Mouse (Mus musculus): ENCODE results near the gene Trex1.
A peak's percentile ranks its signal among the peaks of the same experiment; 100 is the strongest.

Gene Trex1

DNA sequence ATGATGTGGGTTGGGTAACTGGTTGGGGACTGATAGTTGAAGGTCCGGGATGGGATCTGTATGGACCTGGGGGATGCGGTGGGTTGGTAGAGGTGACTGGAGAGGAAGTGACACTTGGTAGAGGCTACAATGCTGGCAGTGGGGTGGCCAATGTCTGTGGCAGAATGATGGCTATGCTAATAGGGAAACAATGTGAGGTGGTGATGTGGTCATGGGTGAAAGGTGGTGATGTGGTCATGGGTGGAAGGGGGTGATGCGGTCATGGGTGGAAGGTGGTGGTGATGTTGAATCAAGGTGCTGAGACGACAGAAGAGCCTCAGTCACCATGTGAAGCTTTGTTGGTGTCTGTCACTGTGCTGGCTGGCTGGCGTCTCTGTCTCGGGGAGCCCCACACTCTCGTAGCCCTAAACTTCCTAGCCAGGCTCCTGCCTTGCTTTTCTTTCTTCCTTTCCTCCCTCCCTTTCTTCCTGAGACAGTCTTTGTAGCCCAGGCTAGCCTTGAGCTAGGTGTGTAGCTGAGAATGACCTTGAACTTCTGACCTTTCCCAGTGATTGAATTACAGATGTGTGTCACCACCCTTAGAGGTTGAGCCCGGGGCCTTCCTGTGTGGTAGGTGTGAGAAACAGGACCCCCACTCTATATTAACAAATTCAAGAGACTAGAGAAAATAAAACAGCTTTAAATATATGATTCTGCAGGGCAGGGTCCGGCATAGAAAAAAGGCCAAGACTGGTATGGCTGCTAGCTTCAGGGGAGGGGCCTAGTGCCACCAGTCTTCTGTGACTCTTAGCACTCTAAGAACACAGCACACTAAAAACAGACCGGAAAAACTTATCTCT lies 7.7 kb downstream of the Trex1 start:
- peak in 1 of 2 experiments; percentile 65 for DNase-seq (ENCODE audit: low spot score in 2 of 2)

DNA sequence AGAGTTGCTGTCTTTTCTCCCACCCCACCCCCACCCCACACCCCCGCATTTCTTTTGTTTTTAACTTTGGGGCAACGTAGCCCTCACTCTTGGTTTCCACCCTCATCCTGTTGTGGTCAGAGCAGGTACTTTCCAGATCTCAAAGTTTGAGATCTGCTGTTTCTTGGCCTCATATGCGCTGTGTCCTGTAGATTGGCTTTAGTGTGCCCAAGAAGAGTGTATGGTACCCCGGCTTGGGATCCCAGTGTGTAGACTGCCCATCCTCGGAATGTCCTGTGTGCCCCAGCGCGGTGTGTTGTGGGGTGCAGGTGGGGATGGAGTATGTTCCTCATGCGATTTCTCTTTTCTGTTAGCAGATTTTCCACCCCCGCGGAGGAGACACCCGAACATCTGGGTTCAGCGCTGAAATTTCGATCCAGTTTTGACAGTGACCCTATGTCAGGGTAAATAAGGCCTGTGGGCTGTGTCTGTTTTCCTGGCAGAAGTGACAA lies 8.5 kb downstream of the Trex1 start:
- no peak for DNase-seq (ENCODE audit: low spot score in 2 of 2)

DNA sequence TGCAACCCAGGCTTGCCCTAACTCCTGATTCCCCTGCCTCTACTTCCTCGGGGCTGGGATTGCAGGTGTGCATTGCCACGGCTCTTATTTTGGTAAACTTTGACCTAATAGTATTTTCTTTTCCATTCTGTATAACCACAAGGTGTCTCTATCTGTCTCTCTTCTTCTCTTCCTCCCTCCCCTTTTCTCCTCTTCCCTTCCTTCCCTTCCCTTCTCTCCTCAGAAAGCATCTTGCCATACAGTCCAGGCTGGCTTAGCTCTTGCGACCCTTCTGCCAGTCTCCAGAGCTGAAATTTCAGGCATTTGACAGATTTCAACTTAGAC lies 8.9 kb downstream of the Trex1 start:
- DNase-seq (ENCODE audit: low spot score in 2 of 2): no peak

DNA sequence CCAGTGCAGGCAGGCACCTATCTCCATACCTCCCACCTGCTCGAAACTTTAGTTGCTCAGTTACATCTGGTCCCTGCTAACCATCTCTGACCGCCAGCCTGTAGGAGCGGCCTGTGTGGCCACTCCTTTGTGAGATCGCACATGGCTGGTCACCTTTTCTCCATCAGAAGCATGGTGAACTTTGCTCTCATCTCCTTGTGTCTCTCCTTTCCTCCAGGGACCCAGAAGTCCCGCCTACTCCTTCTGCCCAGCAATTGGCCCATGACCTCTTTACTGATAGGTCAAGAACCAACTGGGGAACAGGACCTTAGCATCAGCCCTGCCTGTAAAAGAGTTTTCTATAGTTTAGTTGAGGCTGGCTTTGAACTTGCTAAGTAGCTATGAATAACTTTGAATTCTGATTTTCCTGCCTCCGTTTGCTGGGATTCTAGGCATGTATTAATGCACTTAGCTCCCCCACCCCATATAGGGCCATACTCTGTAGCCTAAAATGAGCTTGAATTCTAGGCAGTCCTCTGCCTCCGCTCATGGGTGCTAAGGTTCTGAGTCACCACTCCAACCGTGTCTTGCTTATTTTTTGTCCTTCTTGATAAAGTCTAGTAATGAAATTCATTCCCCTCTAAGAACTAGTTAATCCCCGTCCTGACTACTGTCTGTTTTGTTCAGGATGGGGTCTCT lies 9.4 kb downstream of the Trex1 start:
- peak in 1 of 2 experiments; percentile 57 for DNase-seq (ENCODE audit: low spot score in 2 of 2)

DNA sequence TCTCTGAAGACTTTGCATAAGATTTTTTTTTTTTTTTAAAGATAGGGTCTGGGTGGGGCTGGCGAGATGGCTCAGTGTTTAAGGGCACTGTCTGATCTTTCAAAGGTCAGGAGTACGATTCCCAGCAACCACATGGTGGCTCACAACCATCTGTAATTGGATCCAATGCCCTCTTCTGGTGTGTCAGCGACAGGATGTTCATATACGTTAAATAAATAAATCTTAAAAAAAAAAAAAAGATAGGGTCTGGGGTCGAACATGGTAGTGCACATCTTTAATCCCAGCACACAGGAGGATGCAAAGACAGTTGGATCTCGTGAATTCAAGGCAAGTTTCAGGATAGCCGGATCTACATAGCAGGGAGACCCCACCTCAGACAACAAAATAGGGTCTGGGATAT lies 10.2 kb downstream of the Trex1 start:
- peak in 1 of 2 experiments; percentile 48 for DNase-seq (ENCODE audit: low spot score in 2 of 2)

DNA sequence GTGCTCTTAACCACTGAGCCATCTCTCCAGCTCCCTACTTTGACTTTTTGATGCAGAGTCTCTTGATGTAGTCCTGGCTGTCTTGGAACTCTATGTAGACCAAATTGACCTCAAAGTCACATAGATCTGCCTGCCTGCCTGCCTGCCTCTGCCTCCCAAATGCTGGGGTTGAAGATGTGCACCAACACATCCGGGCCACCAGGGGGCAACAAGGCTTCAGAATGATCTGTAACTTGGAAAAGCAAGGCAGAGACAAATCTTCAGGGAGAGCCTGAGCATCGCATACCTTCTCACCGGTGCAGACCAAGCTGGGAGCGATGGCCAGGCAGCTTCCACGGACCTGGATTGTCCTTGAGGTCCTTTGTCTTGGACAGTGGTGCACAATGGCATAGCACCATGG lies 13.2 kb downstream of the Trex1 start:
- peak; percentile 72 to 87 for DNase-seq (ENCODE audit: low spot score in 2 of 2)

DNA sequence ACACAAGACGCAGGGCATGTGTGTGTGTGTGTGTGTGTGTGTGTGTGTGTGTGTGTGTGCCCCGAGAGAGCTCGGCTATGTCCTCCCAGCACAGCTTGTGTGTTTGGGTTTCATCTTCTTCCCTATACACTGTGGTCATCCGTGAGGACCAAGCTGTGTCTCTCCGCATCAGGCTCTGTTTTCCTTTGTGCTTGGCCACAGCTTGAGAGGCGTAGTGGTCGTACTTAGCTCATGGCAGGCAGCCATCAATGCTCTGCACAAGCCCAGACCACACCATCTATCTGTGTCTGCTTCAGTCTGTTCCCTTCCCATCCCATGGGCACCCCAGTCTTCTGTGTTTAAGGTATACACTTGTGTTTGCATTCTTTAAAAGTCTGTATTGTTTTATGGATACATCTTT lies 18.2 kb downstream of the Trex1 start:
- peak in 1 of 2 experiments; percentile 52 for DNase-seq (ENCODE audit: low spot score in 2 of 2)

DNA sequence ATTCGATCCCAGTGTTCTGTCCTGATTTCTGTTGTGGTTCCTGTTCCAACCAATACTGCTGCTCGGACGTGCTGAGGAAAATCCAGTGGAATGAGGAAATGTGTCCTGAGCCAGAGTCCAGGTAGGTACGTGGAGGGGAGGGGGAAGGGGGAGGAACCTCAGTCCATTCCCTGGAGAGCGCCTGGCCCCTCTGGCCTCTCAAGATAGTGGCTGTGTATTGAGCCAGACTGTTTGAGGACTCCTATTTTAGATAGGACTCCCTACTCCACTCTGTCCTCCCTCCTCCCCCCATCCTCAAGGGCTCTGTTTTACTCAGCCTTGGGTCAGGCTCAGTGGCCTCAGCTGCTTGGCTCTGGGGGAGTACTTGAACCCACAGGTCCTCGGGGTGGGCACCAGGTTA lies 18.6 kb downstream of the Trex1 start:
- DNase-seq (ENCODE audit: low spot score in 2 of 2): peak in 1 of 2 experiments; percentile 55

DNA sequence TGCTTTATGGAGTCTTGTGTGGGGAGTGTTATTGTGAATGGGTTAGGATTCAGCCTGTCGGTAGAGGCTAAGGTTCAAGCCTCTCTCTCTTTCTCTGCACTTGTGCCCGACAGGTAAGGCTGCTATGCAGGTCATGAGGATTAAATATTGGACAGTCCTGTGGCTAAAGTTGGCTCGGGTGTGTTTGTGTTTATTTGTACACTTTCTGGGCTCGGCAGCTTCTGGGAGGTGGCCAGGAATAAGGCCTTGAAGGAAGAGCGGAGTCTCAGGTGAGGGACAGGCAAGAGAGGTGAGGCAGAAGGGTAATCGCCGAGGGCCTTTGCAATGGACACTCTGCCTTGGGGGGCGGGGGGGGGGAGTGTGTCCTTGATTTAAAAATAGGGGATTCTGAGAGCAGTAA lies 19.3 kb downstream of the Trex1 start:
- DNase-seq (ENCODE audit: low spot score in 2 of 2): peak in 1 of 2 experiments; percentile 47

DNA sequence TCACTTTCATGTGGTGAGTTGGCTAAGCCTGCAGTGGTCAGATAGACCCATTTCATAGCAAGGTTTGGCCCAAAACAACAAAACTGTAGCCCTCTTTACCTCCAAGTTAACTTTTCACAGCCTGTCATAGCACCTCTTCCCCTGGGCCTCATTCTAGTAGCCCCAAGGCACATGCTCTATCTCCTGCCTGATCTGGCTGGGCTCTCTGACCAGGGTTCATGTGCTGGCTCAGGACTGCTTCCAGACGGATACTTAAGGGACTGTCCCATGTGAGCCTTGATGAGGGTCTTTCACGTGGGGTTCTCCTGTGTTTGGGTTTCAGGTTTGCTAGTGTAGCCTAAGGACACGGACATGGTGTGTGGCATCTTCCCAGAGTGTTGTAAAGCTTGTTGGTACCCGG lies 19.9 kb downstream of the Trex1 start:
- no peak for DNase-seq (ENCODE audit: low spot score in 2 of 2)

DNA sequence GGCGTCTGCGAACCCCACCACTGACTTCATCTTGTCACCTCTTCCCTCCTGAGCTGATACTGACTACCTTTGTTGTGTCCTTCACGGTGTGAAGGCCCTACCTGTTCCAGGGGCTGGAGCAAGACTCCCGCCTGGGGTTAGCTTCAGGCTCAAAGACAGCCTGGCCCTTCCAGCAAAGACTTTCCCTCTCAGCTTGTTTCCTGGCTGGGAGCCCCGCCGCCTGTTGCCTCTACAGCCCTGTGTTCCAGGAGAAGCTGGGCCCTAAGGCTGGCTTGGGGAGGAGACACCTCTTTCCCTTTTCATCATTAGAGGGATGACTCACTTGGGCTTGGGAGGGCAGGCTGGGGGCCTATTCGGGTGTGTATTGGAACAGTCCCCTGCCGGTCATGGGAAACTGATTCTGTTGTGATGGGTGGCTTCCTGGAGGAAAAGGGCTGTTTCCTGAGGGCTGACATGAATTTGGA lies 20.6 kb downstream of the Trex1 start:
- peak in 1 of 2 experiments; percentile 65 for DNase-seq (ENCODE audit: low spot score in 2 of 2)

DNA sequence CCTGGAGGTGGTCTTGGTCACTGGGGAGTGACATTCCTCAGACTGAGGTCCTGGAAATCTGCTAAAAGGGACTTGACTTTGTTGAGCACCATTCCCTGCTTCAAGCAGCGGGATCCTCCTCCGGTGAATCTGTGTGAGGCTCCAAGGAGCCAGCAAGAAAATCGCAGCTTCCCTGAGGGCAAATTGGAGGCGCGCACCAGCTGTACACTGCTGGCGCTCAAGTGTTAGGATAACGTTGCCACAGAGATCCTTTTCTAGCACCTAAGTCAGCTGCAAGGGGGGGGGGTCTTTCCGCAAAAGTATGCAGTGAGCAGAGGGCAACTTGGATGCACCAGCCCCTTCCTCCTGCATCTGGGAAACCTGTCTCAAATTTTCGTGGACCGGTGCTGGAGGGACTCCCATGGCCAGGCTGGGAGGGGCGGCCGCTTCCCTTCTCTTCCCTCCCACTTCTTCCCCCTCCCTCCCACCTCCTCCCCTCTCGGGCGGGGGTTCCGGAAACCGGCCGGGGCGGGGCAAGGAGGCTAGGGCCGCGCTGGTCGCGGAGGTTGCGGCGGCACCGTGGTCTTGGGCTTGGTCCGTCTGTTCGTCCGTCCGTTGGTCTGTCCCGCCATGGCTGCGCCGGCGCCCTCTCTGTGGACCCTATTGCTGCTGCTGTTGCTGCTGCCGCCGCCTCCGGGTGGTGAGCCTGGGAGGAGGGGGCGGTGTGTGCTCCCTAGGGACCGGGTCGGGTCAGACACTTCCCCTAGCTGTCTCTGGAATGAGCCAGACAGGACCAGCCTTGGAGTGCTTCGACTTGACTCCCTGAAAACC lies 21.2 kb downstream of the Trex1 start, which contains the start of gene Shisa5:
Shisa5 (plus strand) TSS at position 480 of the 810 bp plus-strand sequence.
- peak; percentile 69 to 86 for DNase-seq (ENCODE audit: low spot score in 2 of 2)

DNA sequence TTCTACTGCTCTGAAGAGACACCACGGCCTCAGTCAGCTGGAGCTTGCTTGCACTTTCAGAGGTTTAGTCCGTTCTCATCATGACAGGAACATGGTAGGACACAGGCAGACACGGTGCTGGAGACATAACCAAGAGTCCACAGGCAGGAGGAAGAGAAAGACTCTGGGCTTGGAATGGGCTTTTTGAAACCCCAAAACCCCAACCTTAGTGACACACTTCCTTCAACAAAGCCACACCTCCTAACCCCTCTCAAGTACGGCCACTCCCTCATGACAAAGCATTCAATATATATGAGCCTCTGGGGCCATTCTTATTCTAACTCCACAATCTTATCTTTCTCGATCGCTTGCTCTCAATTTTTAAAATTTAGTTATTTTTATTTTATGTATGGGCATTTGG lies 27.1 kb downstream of the Trex1 start:
- DNase-seq (ENCODE audit: low spot score in 2 of 2): peak in 1 of 2 experiments; percentile 35

DNA sequence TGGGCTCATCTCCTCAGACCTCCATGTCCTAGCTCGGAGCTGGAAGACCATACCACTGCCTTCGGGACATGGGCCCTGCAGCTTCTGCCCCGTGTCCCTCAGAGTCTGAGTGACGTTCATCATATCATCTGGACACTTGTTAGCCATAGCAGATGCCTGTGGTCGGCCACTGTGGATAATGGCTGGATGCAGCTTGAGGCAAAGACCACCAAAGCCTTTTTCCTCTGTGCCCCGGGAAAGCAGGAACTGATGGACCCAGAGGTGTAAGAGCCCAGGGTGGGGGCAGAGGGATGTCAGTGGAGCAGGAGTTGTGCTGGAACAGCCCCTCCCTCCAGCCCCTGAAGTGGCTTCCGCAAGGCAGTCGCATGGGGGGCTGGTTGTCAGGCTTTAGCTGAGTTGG lies 27.8 kb downstream of the Trex1 start:
- peak in 1 of 2 experiments; percentile 55 for DNase-seq (ENCODE audit: low spot score in 2 of 2)

DNA sequence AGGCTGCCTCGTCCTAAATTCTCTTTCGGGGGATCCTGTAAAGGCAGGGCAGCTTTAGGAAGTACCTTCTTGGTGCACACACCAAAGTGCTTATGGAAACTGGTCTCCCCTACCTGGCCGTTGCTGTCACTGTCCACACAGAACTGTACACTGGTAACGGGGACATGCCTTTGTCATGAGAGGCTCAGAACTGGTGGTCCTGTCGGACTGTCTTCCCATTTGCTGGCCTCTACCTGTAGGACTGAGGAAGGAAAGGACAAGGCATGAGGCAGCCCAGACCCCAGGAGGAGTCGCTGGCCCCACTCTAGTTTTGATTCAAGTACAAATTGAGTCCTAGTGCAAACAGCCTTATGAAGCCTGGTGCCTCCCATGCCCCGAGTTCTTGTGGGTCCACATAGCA lies 28.5 kb downstream of the Trex1 start:
- DNase-seq (ENCODE audit: low spot score in 2 of 2): peak in 1 of 2 experiments; percentile 49

DNA sequence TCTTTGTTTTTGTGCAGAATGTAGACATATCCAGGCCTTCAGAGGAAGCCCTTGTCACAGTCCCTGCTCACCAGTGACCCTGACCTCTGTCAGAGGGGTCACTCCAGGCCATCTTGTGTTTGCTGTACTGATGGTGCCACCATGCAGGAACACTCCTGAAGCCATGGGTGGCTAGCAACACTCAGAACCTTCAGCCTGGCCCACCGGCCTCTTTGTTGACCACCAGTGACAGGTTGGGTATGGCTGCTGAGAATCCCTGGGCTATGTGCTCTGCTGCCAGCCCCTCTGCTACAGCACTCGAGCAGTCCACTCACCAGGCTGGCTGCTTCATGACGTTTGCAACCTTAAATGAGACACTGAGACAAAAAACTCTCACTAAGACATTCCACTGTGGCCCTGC lies 29.2 kb downstream of the Trex1 start:
- peak in 1 of 2 experiments; percentile 51 for DNase-seq (ENCODE audit: low spot score in 2 of 2)

DNA sequence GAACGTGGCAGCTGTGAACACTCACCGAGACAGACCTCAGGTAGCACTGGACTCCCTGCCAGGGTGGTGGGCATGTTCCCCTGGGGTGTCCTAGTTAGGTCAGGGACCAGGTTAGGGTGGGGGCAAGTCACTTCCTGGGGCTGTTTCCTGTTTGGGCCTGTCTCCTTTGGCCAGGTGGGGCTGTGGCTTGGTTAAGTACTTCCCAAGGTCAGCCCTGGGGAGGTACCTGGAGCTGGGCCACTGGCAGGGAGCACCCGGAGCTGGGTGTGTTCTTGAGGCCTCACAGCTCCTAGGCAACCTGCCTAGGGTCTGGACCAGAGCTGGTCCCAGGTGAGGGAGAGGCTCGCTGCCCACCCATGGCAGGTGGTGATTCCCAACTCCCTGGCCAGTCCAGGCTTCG lies 30.6 kb downstream of the Trex1 start:
- DNase-seq (ENCODE audit: low spot score in 2 of 2): peak in 1 of 2 experiments; percentile 57

DNA sequence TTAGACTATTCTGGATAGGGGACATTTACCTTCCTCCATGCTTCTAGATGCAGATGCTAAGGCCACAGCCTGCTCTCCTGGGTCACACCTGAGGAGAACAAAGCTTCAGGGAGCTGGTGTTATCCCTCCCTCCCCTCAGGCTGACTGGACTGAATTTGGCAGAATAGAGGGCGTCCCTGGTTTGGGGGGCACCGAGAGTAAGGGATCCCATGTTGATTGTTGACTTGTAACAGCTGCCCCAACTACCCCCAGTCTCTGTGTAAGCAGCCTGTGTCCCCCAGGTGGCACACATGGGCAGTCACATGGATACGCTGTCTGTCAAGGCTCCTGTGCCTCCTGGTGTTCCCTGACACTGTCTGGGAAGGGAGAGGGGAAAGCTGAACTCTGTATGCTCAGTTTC lies 31.1 kb downstream of the Trex1 start:
- DNase-seq (ENCODE audit: low spot score in 2 of 2): peak in 1 of 2 experiments; percentile 49

DNA sequence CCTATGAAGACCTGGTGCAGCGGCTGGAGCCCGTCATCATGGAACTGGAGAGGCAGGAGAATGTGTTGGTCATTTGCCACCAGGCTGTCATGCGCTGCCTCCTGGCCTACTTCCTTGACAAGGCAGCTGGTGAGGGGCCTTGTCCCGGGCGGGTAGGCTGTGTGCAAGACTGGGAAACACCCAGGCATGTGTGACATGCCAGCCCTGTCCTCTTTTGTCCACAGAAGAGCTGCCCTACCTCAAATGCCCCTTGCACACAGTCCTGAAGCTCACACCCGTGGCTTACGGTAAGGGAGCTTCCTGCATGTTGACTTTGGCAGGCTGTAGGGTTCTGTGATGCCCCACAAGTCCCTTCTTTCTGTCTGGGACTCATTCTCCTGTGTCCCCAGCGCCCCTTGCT lies 32.0 kb downstream of the Trex1 start:
- DNase-seq (ENCODE audit: low spot score in 2 of 2): peak in 1 of 2 experiments; percentile 52

DNA sequence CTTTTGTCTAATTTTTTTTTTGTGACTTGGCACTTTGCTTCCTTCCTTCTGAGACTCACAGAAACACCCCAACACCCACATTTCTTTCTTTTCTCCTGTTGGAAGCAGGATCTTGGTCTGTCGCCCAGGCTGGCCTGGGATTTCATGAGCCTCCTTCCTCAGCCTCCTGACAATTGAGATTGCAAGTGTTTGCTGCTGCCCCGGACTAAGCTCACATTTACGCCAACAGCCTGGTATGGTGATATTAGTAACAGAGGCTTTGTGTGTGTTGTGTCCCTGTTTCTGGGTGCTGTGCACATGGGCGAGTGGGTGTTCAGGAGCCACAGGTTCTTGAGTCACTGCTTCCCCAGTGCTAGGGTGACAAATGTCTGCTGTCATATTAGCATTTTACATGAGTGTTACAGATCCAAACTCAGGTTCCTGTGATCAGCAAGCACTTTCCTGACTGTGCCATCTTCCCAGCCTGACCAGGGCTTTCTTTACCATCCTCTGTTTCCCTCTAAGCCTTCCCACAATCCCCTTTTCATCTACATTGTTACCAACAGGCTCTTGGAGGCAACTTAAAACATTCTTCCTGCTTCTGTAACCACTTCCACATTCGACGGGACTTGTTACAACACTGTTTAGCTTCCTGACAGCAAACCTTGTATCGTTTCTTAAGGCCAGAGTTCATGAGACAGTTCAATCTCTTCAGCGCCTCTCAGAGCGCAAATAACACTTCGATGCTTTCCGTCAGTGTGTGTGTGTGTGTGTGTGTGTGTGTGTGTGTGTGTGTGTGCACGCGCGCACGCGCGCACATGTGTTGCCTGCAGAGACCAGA lies 36.5 kb downstream of the Trex1 start:
- peak in 1 of 2 experiments; percentile 62 for DNase-seq (ENCODE audit: low spot score in 2 of 2)

DNA sequence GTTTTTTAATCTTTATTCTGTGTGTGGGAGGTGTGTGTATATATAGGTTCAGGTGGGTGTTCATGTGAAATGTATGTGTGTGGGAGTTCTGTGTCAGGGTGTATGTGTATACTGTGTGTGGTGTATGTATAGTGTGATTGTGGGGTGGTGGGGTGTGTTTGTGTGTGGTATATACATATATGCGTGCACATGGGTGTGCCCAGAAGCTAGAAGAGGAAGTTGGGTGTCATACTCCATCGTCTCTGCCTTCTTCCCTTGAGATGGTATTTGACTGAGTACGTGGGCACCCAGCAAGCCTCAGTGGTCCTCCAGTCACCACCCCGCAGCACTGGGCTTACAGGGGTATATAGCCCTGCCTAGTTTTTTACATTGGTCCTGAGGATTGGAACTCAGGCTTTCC lies 38.1 kb downstream of the Trex1 start:
- DNase-seq (ENCODE audit: low spot score in 2 of 2): peak in 1 of 2 experiments; percentile 63

All from spleen, postnatal 4 days (tissue).